Mouse (Mus musculus) lung, postnatal 0 days (tissue): ENCODE results near the gene AC124108.1. TPM values are rescaled to one million over a fixed set of nuclear protein-coding genes. Genes with fewer than 3 reads are reported as not detected.

Experiments used
- ATAC-seq: fragments of 200-750 bp; cut with Nextera tagmentation; 2 replicates; pipeline ENCODE4 v1.8.0; 2017; ENCODE audit warnings: moderate library complexity
- DNase-seq: peaks from one replicate; pipeline ENCODE4 v3.0.0-alpha.2; 2016; ENCODE audit warnings: low spot score
- H3K27ac ChIP-seq: fragments of 300-500 bp; sonication (generic); 2 replicates; pipeline ENCODE4 v1.5.1; 2014; ENCODE audit warnings: antibody characterized with exemption, mild to moderate bottlenecking, low read length, mixed read lengths
- H3K27me3 ChIP-seq: fragments of 300-500 bp; sonication (generic); replicated peaks from 2 replicates; pipeline ENCODE4 v1.6.1; 2014; ENCODE audit warnings: low read length, mixed read lengths; ENCODE audit not compliant: insufficient read depth
- H3K36me3 ChIP-seq: fragments of 300-500 bp; sonication (generic); 2 replicates; pipeline ENCODE4 v1.6.1; 2014; ENCODE audit warnings: low read length, mixed read lengths; ENCODE audit not compliant: insufficient read depth
- H3K4me1 ChIP-seq: fragments of 300-500 bp; sonication (generic); 2 replicates; pipeline ENCODE4 v1.6.1; 2014; ENCODE audit warnings: antibody characterized with exemption, low read depth, low read length, mixed read lengths; ENCODE audit not compliant: insufficient read depth
- H3K4me2 ChIP-seq: fragments of 300-500 bp; sonication (generic); replicated peaks from 2 replicates; pipeline ENCODE4 v1.6.1; 2014; ENCODE audit warnings: low read depth, mild to moderate bottlenecking, low read length, moderate library complexity, mixed read lengths
- H3K4me3 ChIP-seq: fragments of 300-500 bp; sonication (generic); 2 replicates; pipeline ENCODE4 v1.5.1; 2014; ENCODE audit warnings: low read depth, low read length
- H3K9ac ChIP-seq: fragments of 300-500 bp; sonication (generic); replicated peaks from 2 replicates; pipeline ENCODE4 v1.6.1; 2014; ENCODE audit warnings: low read depth, mild to moderate bottlenecking
- H3K9me3 ChIP-seq: fragments of 300-500 bp; sonication (generic); 2 replicates; pipeline ENCODE4 v1.6.1; 2016; ENCODE audit warnings: low read length, mixed read lengths
- CTCF ChIP-seq: IDR thresholded peaks from 2 replicates; pipeline ENCODE4 v1.5.1; 2016; ENCODE audit warnings: antibody characterized with exemption, mild to moderate bottlenecking
- EP300 ChIP-seq: IDR thresholded peaks from 2 replicates; pipeline ENCODE4 v1.6.1; 2016; ENCODE audit warnings: antibody characterized with exemption, mild to moderate bottlenecking, control low read depth
- WGBS: fragments of 180-500 bp; shearing (Covaris S2); extraction: QIAGEN DNeasy Blood & Tissue Kit; methylation state at CpG from one replicate; pipeline ENCODE4 v1.1.7; 2014; 5-methylcytosine and 5-hydroxymethylcytosine counted together
- polyA plus RNA-seq: library from polyadenylated mRNA; unstranded; fragments of >200 nt; fragmentation: Nextera tagmentation; extraction: Ambion mirVana; gene quantifications from 2 replicates; pipeline ENCODE4 v1.2.1, GENCODE M21; 2015

Gene AC124108.1
- polyA plus RNA-seq, 1 experiment from 2014 or later, result not detected

- peaks cover 3% of the 10 kb centered on the region; the same call in 1 of the 2 replicates for H3K4me1 ChIP-seq
- no peak for DNase-seq
- no peak overlapping the region for H3K9ac ChIP-seq
- H3K4me2 ChIP-seq, result no peak overlapping the region
- H3K27ac ChIP-seq, result no peak overlapping the region
- H3K27me3 ChIP-seq, result no peaks in the 10 kb centered on the region
- no peaks in the 10 kb centered on the region for H3K9me3 ChIP-seq
- WGBS, result 24% methylated on average over 9 of the region's 9 CpGs
- H3K36me3 ChIP-seq, result no peaks in the 10 kb centered on the region
- TF ChIP-seq CTCF, result no peak
- no peak for TF ChIP-seq EP300
- H3K4me3 ChIP-seq, result no peak overlapping the region
- no peak for ATAC-seq
Observed at GRCm38 (mm10) chr1:132197666-132198065, 6.4 kb downstream of the AC124108.1 start.

DNA sequence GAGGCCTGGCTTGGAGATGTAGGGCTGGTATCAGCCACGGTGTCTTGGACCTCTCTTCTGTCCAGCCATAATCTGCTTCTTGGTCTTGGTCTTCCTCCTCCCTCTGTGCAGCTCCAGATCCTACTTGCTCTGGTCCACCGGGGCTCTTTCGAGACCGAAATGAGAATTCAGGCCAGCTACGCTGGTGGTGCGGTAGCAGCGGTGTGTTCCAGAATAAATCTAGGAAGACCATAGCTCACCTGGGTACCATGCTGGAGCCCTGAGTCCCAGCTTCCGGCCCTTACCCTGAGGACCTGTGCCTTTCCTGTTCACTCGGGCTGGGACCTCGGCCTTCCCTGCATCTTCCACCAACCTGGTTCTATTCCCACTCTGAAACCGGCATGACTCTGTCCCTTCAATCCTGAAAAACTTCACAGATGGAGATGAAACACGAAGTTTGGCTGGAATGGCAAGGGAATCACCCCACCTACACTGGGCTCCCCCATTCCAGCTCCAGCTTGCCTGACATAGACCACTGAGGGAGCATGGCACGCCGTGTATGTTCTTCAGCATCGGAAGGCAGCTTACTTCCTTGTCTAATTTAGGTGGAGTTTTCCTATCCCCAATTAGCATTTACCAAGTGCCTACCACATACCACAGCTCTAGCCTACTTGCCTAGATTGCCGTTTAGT lies 7.3 kb downstream of the AC124108.1 start:
- Histone ChIP-seq H3K36me3 (no peaks in the 10 kb centered on the region), H3K9ac (no peak overlapping the region), H3K27me3 (no peaks in the 10 kb centered on the region), H3K27ac (no peak overlapping the region), H3K9me3 (no peaks in the 10 kb centered on the region), H3K4me1 (peaks cover 3% of the 10 kb centered on the region; the same call in 1 of the 2 replicates), H3K4me2 (no peak overlapping the region), H3K4me3 (no peak overlapping the region)
- TF ChIP-seq CTCF (no peak), EP300 (no peak)
- DNase-seq (no peak), ATAC-seq (no peak)
- WGBS, result 83% methylated on average over 16 of the region's 16 CpGs

GRCm38 (mm10) chr1:132199244-132199643 lies 8.0 kb downstream of the AC124108.1 start:
- no peaks in the 10 kb centered on the region for H3K36me3 ChIP-seq
- H3K9me3 ChIP-seq, result no peaks in the 10 kb centered on the region
- peaks cover 3% of the 10 kb centered on the region; the same call in 1 of the 2 replicates for H3K4me1 ChIP-seq
- H3K27me3 ChIP-seq, result no peaks in the 10 kb centered on the region
- no peak for DNase-seq
- no peak overlapping the region for H3K9ac ChIP-seq
- H3K4me3 ChIP-seq, result no peak overlapping the region
- H3K4me2 ChIP-seq, result no peak overlapping the region
- no peak overlapping the region for H3K27ac ChIP-seq
- ATAC-seq, result no peak
- WGBS, result 80% methylated on average over 6 of the region's 6 CpGs
- TF ChIP-seq CTCF (no peak), EP300 (no peak)

DNA sequence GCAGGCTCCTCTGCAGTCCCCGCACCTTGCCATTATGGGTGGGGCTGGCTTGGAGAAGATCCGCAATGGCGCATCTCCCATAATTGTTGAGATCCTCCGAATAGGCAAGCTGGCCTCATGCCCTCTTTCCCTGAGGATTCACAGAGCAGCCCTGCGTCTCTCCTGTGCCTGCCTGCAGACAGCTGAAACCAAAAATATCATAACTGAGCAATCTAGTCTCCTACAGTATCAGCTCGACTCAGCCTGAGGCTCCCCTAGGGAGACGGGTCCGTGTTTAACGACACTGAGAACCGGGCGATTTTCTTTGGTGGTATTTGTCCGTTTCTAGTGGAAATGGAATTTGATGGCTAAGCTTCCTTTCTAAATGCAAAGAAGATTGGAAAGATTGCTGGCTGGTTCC lies 8.7 kb downstream of the AC124108.1 start:
- ATAC-seq, result no peak
- H3K9me3 ChIP-seq, result no peaks in the 10 kb centered on the region

GRCm38 (mm10) chr1:132200562-132201510 lies 9.6 kb downstream of the AC124108.1 start:
- TF ChIP-seq EP300 (no peak), CTCF (peak; percentile 42; the same call in 1 of the 2 replicates)
- Histone ChIP-seq H3K4me2 (no peak overlapping the region; the same call in 1 of the 2 replicates), H3K36me3 (no peaks in the 10 kb centered on the region), H3K27ac (no peak overlapping the region), H3K4me1 (peaks cover 5% of the 10 kb centered on the region; the same call in 1 of the 2 replicates), H3K9me3 (no peaks in the 10 kb centered on the region), H3K27me3 (no peaks in the 10 kb centered on the region), H3K9ac (no peak overlapping the region), H3K4me3 (no peak overlapping the region)
- ATAC-seq (peak; percentile 72), DNase-seq (peak; percentile 47)
- 16% methylated on average over 11 of the region's 11 CpGs for WGBS

More for the DNA sequence above, 8.7 kb downstream of the AC124108.1 start:
- Histone ChIP-seq H3K27ac (no peak overlapping the region), H3K4me3 (no peak overlapping the region), H3K4me2 (no peak overlapping the region; the same call in 1 of the 2 replicates), H3K9ac (no peak overlapping the region), H3K4me1 (peaks cover 3% of the 10 kb centered on the region; the same call in 1 of the 2 replicates), H3K36me3 (no peaks in the 10 kb centered on the region), H3K27me3 (no peaks in the 10 kb centered on the region)
- no peak for DNase-seq
- TF ChIP-seq CTCF (no peak), EP300 (no peak)
- 20% methylated on average over 12 of the region's 12 CpGs for WGBS

GRCm38 (mm10) chr1:132201511-132201860 lies 10.2 kb downstream of the AC124108.1 start:
- 32% methylated on average over 4 of the region's 4 CpGs for WGBS
- Histone ChIP-seq H3K4me2 (no peak overlapping the region), H3K27me3 (no peaks in the 10 kb centered on the region), H3K9ac (no peak overlapping the region), H3K27ac (no peak overlapping the region), H3K4me3 (no peak overlapping the region), H3K4me1 (peaks cover 8% of the 10 kb centered on the region; the same call in 1 of the 2 replicates), H3K36me3 (no peaks in the 10 kb centered on the region), H3K9me3 (no peaks in the 10 kb centered on the region)
- TF ChIP-seq EP300, result no peak
- ATAC-seq, result no peak
- no peak for DNase-seq
